Mouse (Mus musculus): ENCODE measurements around the gene Mst1r. TPM values are rescaled to one million over a fixed set of nuclear protein-coding genes. Genes with fewer than 3 reads are reported as not detected.

The Mst1r gene
- total RNA-seq, 2 experiments from 2014 or later: not detected

DNA sequence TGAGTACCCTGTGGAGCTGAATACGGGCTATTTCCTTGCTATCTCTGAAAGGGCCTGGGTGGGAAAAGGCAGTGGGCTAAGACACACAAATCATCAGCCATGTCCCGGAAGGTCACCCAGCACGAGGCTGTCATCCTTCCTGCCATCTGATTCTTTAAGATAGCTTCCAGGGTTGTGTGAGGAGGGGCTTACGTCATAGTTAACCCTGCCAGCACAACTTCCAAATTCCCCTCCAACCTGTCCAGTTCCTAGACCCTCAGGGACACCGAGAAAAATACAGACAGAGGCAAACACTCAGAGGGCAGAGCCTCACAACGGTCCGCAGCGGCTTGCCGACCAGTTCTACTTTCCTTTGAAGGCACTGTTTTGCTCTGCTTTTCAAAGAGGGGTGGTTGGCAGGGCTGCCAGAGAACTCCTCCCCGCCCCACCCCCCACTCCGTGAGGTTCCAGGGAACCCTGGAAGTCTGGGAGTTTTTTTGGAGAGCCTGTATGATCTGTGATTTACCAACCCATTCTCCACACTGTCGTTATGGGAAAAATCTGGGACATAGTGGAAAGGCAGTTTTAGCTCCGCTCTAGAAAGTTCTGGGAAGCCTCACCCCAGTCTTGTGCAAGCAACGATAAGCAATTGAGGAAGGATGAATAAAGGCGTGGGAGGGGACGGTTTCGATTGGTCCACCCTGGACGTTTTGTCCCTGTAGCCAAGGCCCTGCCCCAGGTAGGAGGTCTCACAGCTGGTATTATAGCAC, 1.9 kb downstream of the Mst1r start:
- no peak for ATAC-seq (replicated peaks; ENCODE audit: low FRiP score, poor library complexity, severe bottlenecking)

DNA sequence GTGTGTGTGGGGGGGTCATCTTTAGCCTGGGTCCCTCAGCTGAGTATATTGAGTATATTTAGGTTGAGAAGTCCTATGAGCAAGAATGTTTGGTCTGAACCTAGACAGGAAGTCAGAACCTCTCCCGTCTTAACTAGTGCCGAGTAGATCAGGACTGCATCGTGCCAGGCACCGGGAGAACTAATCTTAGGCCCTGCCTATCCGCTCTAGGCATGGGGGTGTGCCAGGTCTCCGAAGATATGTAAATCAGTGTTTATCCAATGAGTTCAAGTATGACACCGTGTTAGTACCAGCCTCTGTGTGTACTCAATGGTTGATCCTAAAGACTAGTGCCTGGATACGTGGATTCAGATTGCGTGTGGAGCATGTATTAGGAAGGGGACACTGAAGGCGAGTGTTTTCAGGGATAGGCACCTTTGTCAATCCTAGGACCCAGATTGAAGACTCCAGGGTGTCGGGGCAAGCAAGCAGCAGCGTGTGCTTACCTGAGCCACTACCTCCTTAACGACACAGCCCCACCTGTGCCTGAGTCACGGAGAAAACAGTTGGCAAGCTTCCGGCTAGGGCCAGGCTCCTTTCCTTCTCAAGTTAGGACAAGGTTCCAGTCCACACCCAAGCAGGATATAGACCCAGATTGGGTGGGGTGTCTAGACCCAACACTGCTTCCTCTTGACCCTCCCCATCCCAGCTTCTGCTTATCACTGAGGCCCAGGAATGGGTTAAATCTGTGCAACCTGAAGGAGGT, 3.5 kb downstream of the Mst1r start:
- ATAC-seq (replicated peaks; ENCODE audit: low FRiP score, poor library complexity, severe bottlenecking): no peak

DNA sequence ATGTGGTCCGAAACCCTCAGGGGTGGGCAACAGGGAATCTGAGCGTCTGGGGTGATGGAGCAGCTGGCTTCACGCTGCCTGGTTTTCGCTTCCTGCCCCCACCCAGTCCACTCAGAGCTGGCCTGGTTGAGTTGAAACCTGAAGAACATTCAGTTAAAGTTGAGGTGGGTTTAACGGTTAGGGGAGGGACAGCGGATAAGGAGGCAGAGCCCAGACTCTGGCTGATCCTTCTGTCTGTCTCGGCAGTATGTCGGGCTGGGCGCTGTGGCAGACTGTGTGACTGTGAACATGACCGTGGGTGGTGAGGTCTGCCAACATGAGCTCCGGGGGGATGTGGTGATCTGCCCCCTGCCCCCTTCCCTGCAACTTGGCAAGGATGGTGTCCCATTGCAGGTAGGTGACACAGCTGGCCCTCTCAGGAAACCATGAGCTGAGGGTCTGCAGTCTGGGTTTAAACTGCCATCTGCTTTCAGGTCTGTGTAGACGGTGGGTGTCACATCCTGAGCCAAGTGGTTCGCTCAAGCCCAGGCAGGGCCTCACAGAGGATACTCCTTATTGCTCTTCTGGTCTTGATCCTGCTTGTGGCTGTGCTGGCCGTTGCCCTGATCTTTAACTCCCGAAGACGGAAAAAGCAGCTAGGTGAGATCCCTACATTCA, 8.2 kb downstream of the Mst1r start:
- no peak for ATAC-seq (replicated peaks; ENCODE audit: low FRiP score, poor library complexity, severe bottlenecking)

DNA sequence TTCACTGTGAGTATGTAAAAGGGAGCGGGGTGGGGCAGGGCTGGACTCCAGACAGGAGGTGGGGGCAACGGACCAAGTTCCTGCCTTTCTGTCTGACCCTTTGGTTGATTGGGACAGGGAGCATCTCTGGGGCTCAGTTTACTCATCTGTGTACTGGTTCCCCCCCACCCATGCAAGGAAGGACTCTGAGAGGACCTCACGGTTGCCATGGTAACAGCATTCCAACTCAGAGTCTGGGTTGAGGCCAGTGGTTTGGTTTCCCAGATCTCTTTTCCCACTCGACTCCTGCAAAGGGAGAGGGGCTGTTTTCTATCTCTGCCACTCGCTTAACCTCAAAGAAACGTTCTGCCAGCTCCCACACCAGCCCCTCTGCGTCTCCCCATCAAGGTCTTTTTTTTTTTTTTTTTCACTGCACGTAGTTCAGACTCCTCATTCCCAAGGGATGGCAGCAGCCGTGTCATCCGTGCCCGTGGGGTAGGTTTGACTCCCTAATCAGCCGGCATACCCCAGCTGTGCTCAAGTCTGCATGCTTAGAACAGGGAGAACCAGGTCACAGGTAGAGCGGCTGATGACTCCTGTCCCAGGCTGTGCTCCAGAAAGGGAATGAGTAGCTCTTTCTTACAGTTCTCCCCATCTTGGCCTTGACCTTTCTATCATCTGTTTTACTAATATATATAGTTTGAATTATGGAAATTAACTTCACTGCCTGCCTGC, 11.4 kb downstream of the Mst1r start:
- no peak for ATAC-seq (replicated peaks; ENCODE audit: low FRiP score, poor library complexity, severe bottlenecking)

DNA sequence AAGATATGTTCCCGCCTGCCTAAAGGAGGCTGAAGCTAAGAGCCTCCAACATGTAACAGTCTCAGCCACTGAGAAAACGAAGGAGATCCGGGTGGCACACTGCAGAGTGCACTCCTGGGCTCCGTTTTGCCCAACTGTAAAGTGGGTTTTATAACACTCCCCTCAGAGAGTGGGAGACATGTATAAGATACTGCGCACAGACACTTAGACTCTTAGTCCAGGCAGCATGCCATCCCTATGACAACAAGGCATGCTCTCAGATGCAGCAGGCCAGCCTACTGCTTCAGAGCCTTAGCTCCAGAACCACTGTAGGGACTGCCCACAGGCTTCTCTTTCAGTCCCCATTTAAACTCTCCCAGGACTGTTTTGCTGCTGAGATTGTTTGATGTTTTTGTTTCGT, 12.2 kb downstream of the Mst1r start:
- no peak for ATAC-seq (replicated peaks; ENCODE audit: low FRiP score, poor library complexity, severe bottlenecking)

DNA sequence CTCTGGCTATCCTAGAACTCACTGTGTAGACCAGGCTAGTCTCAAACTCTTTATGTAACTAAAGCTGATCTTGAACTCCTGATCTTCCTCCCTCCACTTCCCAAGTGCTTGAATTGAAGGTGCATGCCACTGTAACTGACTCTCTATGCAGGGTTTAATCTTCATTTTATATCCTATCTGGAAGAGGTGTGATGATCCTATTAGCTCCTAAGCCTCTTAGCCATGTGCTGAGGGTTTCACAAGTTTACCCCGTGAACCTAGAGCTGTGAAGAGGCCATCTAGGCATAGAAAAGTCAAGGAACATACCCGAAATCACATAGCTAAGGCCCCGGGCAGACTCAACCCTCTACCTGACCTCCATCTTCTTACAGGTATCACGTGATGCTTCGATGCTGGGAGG, 12.8 kb downstream of the Mst1r start:
- ATAC-seq (replicated peaks; ENCODE audit: low FRiP score, poor library complexity, severe bottlenecking): no peak

DNA sequence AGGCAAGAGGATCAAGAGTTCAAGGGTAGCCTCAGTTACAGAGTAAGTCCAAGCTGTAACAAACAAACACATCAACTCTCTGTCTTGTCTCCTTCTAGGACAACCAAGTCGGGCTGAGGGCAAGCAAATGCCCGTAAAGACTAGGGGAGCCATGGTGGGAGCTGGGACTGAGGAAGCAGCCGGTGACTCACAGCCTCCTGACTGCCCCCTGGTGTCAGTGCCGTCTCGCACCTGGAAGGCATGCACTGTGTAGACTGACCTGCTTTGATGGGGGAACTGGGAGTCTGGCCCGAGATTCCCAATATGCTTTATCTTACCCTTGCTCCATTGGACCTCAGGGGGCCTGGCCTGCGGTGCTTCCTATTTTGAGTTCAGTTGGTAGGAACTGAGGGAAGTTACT, 16.3 kb downstream of the Mst1r start:
- ATAC-seq (replicated peaks; ENCODE audit: low FRiP score, poor library complexity, severe bottlenecking): no peak

DNA sequence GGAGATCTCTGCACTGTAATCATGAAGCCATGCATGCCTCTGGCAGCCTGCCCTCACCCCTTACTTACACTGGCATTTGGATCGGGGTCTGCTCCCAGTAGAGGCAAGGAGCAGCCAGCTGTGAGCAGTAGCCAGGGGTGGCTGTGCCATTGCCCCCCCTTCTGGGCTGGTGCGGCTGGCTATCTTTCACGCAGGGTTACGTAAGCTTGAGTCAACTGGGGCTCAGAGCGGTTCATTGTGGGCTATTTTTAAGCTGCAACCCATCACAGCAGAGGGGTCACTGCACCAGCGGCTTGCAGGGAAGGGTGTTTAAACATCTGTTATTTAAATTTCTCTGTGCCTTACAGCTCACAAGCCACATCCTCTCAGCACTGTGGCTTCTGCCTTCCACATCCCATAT, 17.3 kb downstream of the Mst1r start:
- no peak for ATAC-seq (replicated peaks; ENCODE audit: low FRiP score, poor library complexity, severe bottlenecking)

DNA sequence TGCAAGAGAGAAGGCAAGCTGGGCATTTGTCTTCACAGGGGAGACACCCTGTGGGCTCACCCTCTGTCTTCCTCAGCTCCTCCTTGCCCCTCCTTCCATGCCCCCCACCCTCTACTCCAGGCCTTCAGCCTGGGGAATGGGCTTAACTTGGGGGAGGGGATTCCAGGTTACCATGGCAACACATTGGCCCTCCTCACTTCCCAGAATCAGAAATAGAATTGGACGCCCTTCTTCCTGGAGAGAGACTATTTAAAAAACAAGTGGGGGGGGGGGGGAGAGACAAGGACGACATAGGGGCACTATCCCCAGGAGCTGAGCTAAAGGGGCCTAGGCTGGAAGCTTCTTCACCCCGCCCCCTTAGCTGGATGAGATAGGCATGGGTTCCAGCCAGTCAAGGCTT, 18.6 kb downstream of the Mst1r start:
- ATAC-seq (replicated peaks; ENCODE audit: low FRiP score, poor library complexity, severe bottlenecking): no peak

DNA sequence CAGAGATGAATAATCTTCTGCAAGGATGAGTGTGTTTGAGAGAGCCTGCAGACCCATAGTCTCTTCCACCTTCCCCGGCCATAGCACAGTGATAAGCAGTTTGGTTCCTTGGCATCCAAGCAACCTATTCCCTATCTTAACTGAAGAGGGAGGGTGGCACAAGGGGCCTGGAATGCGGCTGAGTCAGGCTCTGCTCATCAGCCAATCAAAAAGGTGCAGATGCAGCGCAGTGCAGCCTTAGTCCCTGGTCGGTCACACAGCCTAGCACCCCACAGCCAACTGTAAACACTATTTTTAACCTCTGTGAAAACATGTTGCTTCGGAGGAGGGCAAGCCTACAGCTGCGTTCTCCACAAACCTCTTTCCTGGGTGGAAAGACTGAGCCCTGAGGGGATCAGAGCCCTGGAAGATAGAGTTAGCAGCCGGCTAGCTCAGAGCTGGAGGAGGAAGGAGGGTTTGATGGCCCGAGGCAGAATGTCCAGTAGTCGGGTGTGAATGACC, 20.3 kb downstream of the Mst1r start:
- no peak for ATAC-seq (replicated peaks; ENCODE audit: low FRiP score, poor library complexity, severe bottlenecking)

DNA sequence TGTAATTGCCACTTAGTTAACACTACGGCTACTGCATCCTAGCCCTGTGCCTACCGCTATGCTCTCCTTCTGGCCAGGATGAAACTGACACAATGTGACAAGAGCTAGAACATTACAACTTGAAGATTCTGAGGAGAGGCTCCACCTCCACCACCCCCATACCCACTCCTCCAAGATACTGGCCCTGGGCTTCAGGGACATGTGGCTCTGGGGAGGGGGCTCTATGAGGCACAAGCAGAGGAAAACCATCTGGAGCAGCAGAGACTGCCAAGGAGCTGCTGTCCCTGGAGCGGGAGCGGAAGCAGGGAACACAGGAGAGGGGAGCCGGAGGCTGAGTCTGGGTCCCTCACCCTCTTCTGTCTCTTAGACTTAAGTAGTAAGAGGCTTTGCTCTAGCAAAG, 21.1 kb downstream of the Mst1r start:
- ATAC-seq (replicated peaks; ENCODE audit: low FRiP score, poor library complexity, severe bottlenecking): no peak

DNA sequence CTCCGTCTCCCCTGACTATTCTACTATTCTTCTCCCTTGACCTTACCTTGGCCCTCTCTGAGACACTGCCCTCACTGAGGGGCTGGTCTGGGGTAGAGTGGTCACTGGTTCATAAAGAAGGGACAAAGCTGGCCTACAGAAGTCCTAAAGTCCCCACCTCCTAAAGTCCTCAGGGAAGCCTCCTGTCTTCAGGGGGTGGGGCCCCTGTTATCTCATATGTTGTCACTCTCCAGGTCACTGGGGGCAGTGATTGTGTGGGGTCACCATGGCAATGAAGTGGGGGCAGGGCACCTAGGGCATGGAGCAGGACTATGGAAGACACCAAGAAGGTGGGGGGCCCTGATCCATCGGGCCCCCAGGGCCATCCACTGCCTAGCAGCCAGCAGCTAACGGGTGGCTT, 21.5 kb downstream of the Mst1r start, which contains the start of gene Actl11:
TSS of gene Actl11 (plus strand) at position 301 of the 400 bp plus-strand sequence.
- ATAC-seq (replicated peaks; ENCODE audit: low FRiP score, poor library complexity, severe bottlenecking): no peak

DNA sequence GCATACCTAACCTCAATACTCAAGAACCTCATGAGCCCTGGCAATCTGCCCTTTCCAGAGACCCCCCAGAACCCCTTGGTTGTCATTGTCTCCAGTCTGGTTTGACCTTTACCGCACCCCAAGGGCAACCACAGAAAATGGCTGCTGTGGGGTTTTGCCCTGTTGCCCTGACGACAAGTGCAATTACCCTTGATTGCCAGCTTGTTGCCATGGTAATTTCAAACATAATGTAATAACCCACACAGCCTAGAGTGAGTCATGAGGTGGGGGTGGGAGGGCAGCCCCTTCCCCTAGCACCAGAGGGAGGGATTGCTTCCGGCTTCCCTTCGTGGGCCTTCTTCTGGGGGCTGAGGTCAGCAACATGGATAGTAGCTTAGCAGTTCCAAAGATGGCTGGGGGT, 25.5 kb downstream of the Mst1r start:
- ATAC-seq (replicated peaks; ENCODE audit: low FRiP score, poor library complexity, severe bottlenecking): no peak

DNA sequence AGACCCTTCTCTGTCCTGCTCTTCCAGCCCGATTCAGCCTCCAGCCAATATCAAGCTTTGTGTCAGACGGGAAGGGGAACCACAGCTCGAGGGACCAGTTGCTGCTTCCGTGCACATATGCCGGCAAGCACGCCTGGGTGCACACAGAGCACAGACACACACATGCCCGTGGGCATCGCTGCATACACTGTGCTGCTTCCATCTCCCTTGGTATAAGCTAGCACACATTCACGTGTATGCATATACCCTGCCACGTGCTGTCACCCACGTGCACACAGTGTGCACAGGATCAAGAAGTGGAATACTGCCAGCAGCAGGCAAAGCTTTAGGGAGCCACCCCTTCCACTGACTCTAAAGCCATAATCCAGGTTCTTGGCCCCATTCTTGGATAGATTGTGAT, 27.5 kb downstream of the Mst1r start:
- ATAC-seq (replicated peaks; ENCODE audit: low FRiP score, poor library complexity, severe bottlenecking): no peak

DNA sequence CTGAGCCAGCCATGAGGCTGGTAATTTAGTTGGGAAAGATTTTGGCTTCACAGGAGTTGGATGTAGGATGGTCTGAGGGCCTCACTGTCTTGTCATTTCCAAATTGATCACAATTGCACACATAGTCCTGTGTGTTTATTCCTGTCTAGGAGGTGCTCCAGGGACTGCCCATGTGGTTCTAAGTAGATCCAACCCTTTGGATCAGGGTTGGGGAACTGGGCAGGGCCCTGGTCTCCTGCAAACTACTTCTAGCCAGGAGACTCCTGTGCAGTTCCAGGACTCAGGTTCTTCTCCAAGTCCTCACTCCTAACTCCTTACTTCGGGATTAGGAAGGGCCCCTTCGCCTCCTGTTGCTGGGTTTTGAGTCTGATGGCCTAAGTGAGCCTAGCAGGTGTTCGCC, 28.7 kb downstream of the Mst1r start, which contains the start of gene Camkv:
TSS of gene Camkv (plus strand) at position 301 of the 400 bp plus-strand sequence.
- ATAC-seq (replicated peaks; ENCODE audit: low FRiP score, poor library complexity, severe bottlenecking): no peak

DNA sequence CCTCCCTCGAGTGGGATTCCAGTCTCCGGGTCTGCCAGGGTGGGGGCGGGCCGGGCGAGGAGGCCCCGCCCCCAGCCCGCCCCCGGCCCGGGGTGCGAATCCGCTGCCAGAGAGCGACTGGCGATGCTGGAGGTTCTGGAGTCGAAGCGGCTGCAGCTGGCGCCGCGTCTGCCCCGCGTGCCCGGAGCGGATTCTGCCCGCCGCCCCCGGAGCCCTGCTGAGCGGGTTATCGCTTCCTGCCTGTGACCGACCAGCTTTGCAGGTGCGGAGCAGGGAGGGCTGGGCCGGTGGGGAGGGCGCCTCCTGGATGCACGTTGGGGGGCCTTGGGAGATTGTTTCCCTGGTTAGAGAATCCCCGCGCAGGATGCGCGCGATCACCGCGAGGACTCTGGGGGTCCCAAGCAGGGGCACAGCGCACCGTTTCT, 29.1 kb downstream of the Mst1r start:
- ATAC-seq (replicated peaks; ENCODE audit: low FRiP score, poor library complexity, severe bottlenecking): no peak

DNA sequence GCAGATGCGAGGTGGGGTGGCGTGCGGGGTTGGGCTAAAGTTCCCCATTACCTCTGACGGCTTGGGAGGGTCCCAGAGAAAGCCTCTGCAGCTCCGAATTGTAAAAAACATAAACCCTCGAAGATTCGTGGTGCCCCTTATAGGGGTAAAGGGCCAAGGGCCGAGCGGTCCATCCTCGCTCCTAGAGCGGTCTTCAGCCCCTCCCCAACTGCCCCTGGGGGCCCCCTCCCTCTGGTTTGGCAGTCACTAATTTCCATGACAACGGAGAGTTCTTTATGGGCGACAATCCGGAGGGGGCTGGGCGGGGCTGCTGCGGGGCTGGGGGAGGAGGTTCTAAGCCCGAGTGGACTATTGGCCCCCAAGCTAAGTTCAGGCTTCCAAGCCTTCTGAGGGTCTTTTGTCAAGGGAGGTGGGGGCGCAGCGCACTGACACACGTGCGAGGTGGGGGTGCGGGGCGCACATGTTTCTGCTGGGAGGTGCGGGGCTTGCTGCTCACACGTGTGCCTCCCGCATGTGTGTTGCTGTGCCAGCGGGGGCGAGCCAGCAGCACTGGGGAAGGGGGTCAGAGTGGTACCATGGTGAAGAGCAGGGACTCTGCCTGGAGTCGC, 29.6 kb downstream of the Mst1r start:
- no peak for ATAC-seq (replicated peaks; ENCODE audit: low FRiP score, poor library complexity, severe bottlenecking)

DNA sequence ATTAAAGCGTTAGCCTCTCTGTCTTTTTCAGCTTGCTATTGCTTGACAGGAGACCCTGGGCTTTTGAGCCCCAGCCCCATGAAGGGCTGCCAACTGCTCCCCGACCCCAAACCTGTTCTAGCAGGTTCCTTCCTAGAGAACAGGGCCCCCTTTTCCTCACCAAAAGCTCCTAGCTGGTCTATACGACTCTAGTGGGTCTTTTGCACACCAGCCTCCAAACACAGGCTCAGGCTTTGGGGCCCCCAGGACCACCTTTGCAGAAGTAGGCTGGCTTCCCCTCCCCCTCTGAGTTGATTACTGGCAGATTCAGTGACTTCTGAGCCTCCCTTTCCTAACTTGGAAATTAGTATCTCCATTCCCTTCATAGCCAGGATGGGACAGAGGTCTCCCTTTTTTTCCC, 30.2 kb downstream of the Mst1r start:
- ATAC-seq (replicated peaks; ENCODE audit: low FRiP score, poor library complexity, severe bottlenecking): no peak
